Mouse (Mus musculus): ENCODE results near the gene Epn3. TPM values are rescaled to one million over a fixed set of nuclear protein-coding genes. Genes with fewer than 3 reads are reported as not detected.

Gene Epn3
- not detected in 2 replicates for total RNA-seq (2023)

DNA sequence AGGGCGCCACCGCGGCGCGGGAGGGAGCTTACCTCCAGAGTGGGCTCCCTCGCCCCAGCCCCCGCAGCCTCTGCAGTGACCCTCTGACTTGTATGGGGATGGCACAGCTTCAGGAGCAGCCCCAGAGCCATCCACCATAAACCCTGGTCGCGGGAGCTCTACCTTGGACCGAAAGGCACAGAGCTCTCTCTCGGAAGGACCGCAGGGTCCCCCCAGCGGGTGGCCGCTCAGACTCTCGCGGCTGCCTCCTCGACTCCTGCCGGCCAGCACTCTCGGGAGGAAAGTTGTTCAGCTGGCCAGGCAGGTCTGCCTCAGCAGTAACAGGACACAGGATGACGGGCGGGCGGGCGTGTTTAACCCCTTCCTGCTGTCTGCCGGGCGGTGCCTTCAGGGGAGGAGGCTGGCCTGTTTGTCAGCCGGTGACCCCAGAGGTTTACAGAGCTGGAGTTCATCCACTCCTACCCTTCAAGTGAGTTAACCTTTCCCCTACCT is at the start of gene Epn3:
Epn3 (minus strand) TSS at position 314 of the 492 bp plus-strand sequence.

DNA sequence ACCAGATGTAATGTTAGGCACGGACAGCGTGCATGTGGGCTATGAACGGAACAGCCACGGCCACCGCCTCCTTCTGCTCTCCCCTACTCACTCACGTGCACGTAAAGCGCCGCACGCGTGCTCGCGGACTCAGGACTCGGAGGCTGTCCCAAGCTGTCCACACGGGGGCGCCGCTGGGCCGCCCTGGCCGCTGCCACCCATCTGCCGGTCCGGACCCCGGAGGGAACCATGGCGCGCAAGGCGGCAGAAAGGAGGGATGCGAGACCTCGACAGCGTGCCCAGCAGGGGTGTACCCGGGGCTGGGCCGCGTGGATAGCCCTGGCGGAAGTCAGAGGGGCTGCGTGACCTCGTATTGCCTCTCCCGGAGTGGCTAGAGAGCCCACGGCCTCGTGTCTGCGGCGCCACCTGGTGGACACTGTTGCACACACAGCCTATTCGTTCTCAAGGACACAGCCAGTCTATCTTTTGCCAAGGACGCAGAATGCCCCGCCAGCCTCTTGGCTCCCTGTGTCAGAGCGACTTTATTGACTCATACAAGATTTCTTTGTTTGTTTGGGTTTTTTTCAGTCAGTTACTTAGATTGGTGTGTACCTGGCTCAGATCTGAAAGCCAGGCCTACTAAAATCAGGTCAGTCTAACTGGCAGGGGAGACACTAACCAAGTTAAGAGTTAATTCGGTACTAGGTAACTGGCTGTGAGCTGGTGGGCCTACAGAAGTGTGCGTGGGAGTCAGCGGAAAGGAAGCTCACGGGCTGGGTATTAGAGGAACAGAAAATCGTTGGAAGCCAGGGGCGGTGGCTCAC is 49.3 kb upstream of the Epn3 start, which contains the start of gene Rsad1:
Rsad1 (minus strand) TSS at position 368 of the 803 bp plus-strand sequence.

DNA sequence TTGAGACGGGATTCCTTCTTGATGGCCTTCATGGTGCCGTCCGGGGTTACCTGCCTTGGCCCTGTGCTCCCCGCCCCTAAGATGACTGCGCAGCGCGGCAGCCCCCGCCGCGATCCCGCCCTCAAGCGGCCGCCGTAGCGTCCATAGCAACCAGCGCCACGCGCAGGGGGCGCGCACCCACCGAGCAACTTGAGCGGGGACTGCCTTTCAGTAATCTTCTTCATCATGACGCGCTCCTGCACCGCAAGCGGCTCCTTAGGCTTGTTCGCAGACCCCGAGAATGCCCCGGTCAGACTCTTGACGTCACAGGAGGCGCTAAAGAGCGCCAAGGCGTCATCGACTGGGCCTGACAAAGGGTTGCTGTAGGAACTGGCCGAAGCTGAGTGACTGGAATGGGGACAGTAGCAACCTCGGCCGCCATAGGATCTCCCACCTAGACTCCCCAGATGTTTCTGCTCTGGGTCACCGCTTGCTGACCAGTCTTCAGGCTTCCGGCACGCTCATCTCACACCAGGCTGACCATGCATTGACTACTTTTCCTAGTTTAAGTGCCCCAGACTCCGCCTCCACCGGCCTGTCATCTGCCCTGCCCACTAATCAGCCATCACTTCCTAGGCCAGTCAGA is 21.6 kb upstream of the Epn3 start, which contains the start of gene Mycbpap:
Mycbpap (minus strand) TSS at position 524 of the 625 bp plus-strand sequence.

DNA sequence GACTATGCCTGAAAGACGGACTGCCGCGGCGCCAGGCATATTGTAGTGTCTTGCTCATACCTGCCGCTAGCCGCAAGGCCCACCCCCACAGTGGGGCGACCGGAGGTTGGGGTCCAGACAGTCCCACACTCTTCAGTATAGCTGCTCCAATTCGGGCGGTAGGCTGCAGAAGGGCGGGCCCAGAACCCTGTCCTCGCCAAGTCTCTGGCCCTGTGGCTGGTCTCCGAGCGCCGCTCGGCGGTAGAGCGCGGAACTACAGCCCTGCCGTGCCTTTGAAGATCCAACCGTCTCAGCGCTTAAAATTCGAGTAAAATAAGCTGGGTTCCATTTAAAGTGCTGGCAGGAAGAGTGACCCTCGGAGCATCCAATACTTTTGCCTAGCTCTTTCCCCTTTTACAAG is 13.8 kb downstream of the Epn3 start, which contains the start of gene Spata20:
Spata20 (minus strand) TSS at position 179 of the 400 bp plus-strand sequence.

DNA sequence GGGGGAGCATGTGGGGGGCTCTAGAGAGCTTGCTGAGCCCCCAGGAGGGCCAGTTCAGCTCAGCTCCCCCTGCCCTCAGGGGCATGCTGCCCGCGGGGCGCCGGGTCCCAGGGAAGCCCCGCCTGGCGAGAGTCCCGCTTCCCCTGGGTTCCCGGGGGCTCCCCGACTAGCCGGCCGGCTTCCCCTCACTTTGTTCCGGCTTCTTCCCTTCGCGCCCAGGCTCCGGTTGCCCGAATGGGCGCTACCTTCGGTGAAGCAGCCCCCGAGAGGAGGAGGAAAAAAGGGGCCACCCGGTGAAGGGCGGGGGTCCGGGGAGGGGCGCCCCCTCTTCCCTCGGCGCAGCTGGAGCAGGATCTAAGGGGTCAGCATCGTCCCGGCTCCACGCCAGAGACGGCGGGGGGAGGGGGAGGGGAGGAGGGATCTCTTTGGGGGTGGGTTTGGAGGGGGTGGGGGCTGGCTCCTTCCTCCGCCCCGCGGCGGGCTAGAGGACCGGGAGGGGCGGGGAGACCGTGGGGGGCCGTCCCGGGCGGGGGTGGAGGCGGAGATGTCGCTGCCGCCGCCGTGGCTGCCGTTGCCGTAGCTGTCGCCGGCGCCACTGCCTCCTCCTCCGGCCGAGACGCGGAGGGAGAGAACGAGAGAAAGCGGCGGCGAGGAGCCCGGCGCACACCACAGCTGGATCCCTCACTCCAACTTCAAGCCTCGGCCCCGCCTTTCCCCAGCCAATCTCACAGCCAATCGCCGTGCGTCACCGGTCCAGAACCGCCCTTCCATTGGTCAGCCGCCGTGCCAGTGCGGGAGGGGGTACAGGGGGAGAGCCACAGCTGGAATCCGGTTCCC is 25.8 kb downstream of the Epn3 start, which contains the start of gene Cacna1g:
Cacna1g (minus strand) TSS at position 492 of the 837 bp plus-strand sequence.

Other genes with a start within 250 kb of the Epn3 start
- gene Gm21885, start 218.1 kb downstream of the Epn3 start, total RNA-seq (2023): not detected in 2 replicates
- 46.2 and 71.5 TPM in 2 replicates for gene Luc7l3, start 178.0 kb downstream of the Epn3 start, total RNA-seq (2023)
- 18.1 and 21.7 TPM in 2 replicates for gene Ankrd40, start 172.0 kb downstream of the Epn3 start, total RNA-seq (2023)
- gene Abcc3, start 107.0 kb downstream of the Epn3 start, total RNA-seq (2023): 1.1 and 3.8 TPM in 2 replicates
- gene Cacna1g, start 25.8 kb downstream of the Epn3 start, total RNA-seq (2023): 0.13 and 1.7 TPM in 2 replicates
- gene Spata20, start 13.8 kb downstream of the Epn3 start, total RNA-seq (2023): not detected in 2 replicates
- 0.20 and 0.22 TPM in 2 replicates for gene Mycbpap, start 21.8 kb upstream of the Epn3 start, total RNA-seq (2023)
- 0.27 and 0.79 TPM in 2 replicates for gene Rsad1, start 49.3 kb upstream of the Epn3 start, total RNA-seq (2023)
- not detected in 2 replicates for gene Chad, start 65.1 kb upstream of the Epn3 start, total RNA-seq (2023)
- gene Acsf2, start 101.9 kb upstream of the Epn3 start, total RNA-seq (2023): 0.82 and 1.9 TPM in 2 replicates
- 77.0 and 89.7 TPM in 2 replicates for gene Lrrc59, start 129.8 kb upstream of the Epn3 start, total RNA-seq (2023)
- 14.7 and 15.0 TPM in 2 replicates for gene Mrpl27, start 153.8 kb upstream of the Epn3 start, total RNA-seq (2023)
- 5.3 and 8.6 TPM in 2 replicates for gene Eme1, start 154.0 kb upstream of the Epn3 start, total RNA-seq (2023)
- gene Xylt2, start 177.5 kb upstream of the Epn3 start, total RNA-seq (2023): 3.3 and 4.3 TPM in 2 replicates
- not detected in 2 replicates for gene Gm11541, start 204.5 kb upstream of the Epn3 start, total RNA-seq (2023)
- gene Cdc34b, start 241.8 kb upstream of the Epn3 start, total RNA-seq (2023): not detected in 2 replicates